Mouse (Mus musculus): ENCODE data around the gene Ubash3a. TPM values are rescaled to one million over a fixed set of nuclear protein-coding genes. Genes with fewer than 3 reads are reported as not detected.
A peak's percentile ranks its signal among the peaks of the same experiment; 100 is the strongest.

Ubash3a gene
- polyA plus RNA-seq, 1 experiment = 0.85 TPM

- H3K27ac ChIP-seq (ENCODE audit: control insufficient read depth, insufficient read depth, low read depth, low read length) = no peak overlapping the region; the same call in 1 of the 2 replicates
- no peaks in the 10 kb centered on the region for H3K36me3 ChIP-seq (ENCODE audit: control insufficient read depth, insufficient read depth, low read length)
- H3K4me3 ChIP-seq (ENCODE audit: control insufficient read depth, low read depth, low read length) = no peak overlapping the region
- no peak for TF ChIP-seq POLR2A (IDR thresholded peaks at IDR 0.05; ENCODE audit: control insufficient read depth, low read depth, low read length)
- TF ChIP-seq CTCF (IDR thresholded peaks at IDR 0.05; ENCODE audit: control insufficient read depth, insufficient read depth, insufficient replicate concordance, low read depth, low read length) = no peak
- no peaks in the 10 kb centered on the region for H3K27me3 ChIP-seq (ENCODE audit: control insufficient read depth, insufficient read depth, low read length)
- peaks cover 12% of the 10 kb centered on the region for H3K4me1 ChIP-seq (ENCODE audit: control insufficient read depth, insufficient read depth, low read length)
Observed at GRCm38 (mm10) chr17:31247144-31247543, 39.5 kb downstream of the Ubash3a start.

- Histone ChIP-seq H3K27ac (ENCODE audit: control insufficient read depth, insufficient read depth, low read depth, low read length) (no peak overlapping the region), H3K4me1 (ENCODE audit: control insufficient read depth, insufficient read depth, low read length) (peaks cover 5% of the 10 kb centered on the region), H3K36me3 (ENCODE audit: control insufficient read depth, insufficient read depth, low read length) (no peaks in the 10 kb centered on the region), H3K4me3 (ENCODE audit: control insufficient read depth, low read depth, low read length) (no peak overlapping the region), H3K27me3 (ENCODE audit: control insufficient read depth, insufficient read depth, low read length) (no peaks in the 10 kb centered on the region)
- TF ChIP-seq POLR2A (IDR thresholded peaks at IDR 0.05; ENCODE audit: control insufficient read depth, low read depth, low read length) (no peak), CTCF (IDR thresholded peaks at IDR 0.05; ENCODE audit: control insufficient read depth, insufficient read depth, insufficient replicate concordance, low read depth, low read length) (no peak)
Observed at GRCm38 (mm10) chr17:31253951-31254350, 46.3 kb downstream of the Ubash3a start.

GRCm38 (mm10) chr17:31254463-31254931 lies 46.8 kb downstream of the Ubash3a start:
- peaks cover 9% of the 10 kb centered on the region for H3K4me1 ChIP-seq (ENCODE audit: control insufficient read depth, insufficient read depth, low read length)
- no peaks in the 10 kb centered on the region for H3K27me3 ChIP-seq (ENCODE audit: control insufficient read depth, insufficient read depth, low read length)
- no peak overlapping the region for H3K4me3 ChIP-seq (ENCODE audit: control insufficient read depth, low read depth, low read length)
- no peak overlapping the region for H3K27ac ChIP-seq (ENCODE audit: control insufficient read depth, insufficient read depth, low read depth, low read length)
- TF ChIP-seq POLR2A (IDR thresholded peaks at IDR 0.05; ENCODE audit: control insufficient read depth, low read depth, low read length) (no peak), CTCF (IDR thresholded peaks at IDR 0.05; ENCODE audit: control insufficient read depth, insufficient read depth, insufficient replicate concordance, low read depth, low read length) (peak; percentile 57; the same call in 1 of the 2 replicates)
- H3K36me3 ChIP-seq (ENCODE audit: control insufficient read depth, insufficient read depth, low read length) = no peaks in the 10 kb centered on the region; the same call in 1 of the 2 replicates

GRCm38 (mm10) chr17:31257149-31257548 lies 49.5 kb downstream of the Ubash3a start:
- Histone ChIP-seq H3K4me1 (ENCODE audit: control insufficient read depth, insufficient read depth, low read length) (peaks cover 5% of the 10 kb centered on the region), H3K4me3 (ENCODE audit: control insufficient read depth, low read depth, low read length) (no peak overlapping the region), H3K27ac (ENCODE audit: control insufficient read depth, insufficient read depth, low read depth, low read length) (no peak overlapping the region), H3K36me3 (ENCODE audit: control insufficient read depth, insufficient read depth, low read length) (no peaks in the 10 kb centered on the region; the same call in 1 of the 2 replicates), H3K27me3 (ENCODE audit: control insufficient read depth, insufficient read depth, low read length) (no peaks in the 10 kb centered on the region)
- TF ChIP-seq CTCF (IDR thresholded peaks at IDR 0.05; ENCODE audit: control insufficient read depth, insufficient read depth, insufficient replicate concordance, low read depth, low read length) (no peak), POLR2A (IDR thresholded peaks at IDR 0.05; ENCODE audit: control insufficient read depth, low read depth, low read length) (no peak)

GRCm38 (mm10) chr17:31257898-31258297 lies 50.2 kb downstream of the Ubash3a start:
- no peaks in the 10 kb centered on the region; the same call in 1 of the 2 replicates for H3K36me3 ChIP-seq (ENCODE audit: control insufficient read depth, insufficient read depth, low read length)
- peaks cover 5% of the 10 kb centered on the region for H3K4me1 ChIP-seq (ENCODE audit: control insufficient read depth, insufficient read depth, low read length)
- no peak overlapping the region for H3K27ac ChIP-seq (ENCODE audit: control insufficient read depth, insufficient read depth, low read depth, low read length)
- H3K4me3 ChIP-seq (ENCODE audit: control insufficient read depth, low read depth, low read length) = no peak overlapping the region
- TF ChIP-seq CTCF (IDR thresholded peaks at IDR 0.05; ENCODE audit: control insufficient read depth, insufficient read depth, insufficient replicate concordance, low read depth, low read length) (no peak), POLR2A (IDR thresholded peaks at IDR 0.05; ENCODE audit: control insufficient read depth, low read depth, low read length) (no peak)
- H3K27me3 ChIP-seq (ENCODE audit: control insufficient read depth, insufficient read depth, low read length) = no peaks in the 10 kb centered on the region

GRCm38 (mm10) chr17:31258310-31258865 lies 50.7 kb downstream of the Ubash3a start:
- no peaks in the 10 kb centered on the region; the same call in 1 of the 2 replicates for H3K36me3 ChIP-seq (ENCODE audit: control insufficient read depth, insufficient read depth, low read length)
- peaks cover 5% of the 10 kb centered on the region for H3K4me1 ChIP-seq (ENCODE audit: control insufficient read depth, insufficient read depth, low read length)
- H3K4me3 ChIP-seq (ENCODE audit: control insufficient read depth, low read depth, low read length) = no peak overlapping the region
- H3K27ac ChIP-seq (ENCODE audit: control insufficient read depth, insufficient read depth, low read depth, low read length) = no peak overlapping the region
- H3K27me3 ChIP-seq (ENCODE audit: control insufficient read depth, insufficient read depth, low read length) = no peaks in the 10 kb centered on the region
- TF ChIP-seq POLR2A (IDR thresholded peaks at IDR 0.05; ENCODE audit: control insufficient read depth, low read depth, low read length) (no peak), CTCF (IDR thresholded peaks at IDR 0.05; ENCODE audit: control insufficient read depth, insufficient read depth, insufficient replicate concordance, low read depth, low read length) (no peak)

- peaks cover 5% of the 10 kb centered on the region for H3K4me1 ChIP-seq (ENCODE audit: control insufficient read depth, insufficient read depth, low read length)
- no peaks in the 10 kb centered on the region for H3K27me3 ChIP-seq (ENCODE audit: control insufficient read depth, insufficient read depth, low read length)
- no peak for TF ChIP-seq CTCF (IDR thresholded peaks at IDR 0.05; ENCODE audit: control insufficient read depth, insufficient read depth, insufficient replicate concordance, low read depth, low read length)
- 0 out of 2 replicates have a peak, but pooled peaks have one; percentile 31 for TF ChIP-seq POLR2A (IDR thresholded peaks at IDR 0.05; ENCODE audit: control insufficient read depth, low read depth, low read length)
- H3K36me3 ChIP-seq (ENCODE audit: control insufficient read depth, insufficient read depth, low read length) = no peaks in the 10 kb centered on the region; the same call in 1 of the 2 replicates
- H3K27ac ChIP-seq (ENCODE audit: control insufficient read depth, insufficient read depth, low read depth, low read length) = no peak overlapping the region
- H3K4me3 ChIP-seq (ENCODE audit: control insufficient read depth, low read depth, low read length) = no peak overlapping the region
Observed at GRCm38 (mm10) chr17:31259145-31259544, 51.5 kb downstream of the Ubash3a start.

Data from testis, adult 2 months (tissue).